Mouse (Mus musculus) adrenal gland, postnatal 10 days (tissue): ENCODE data around the gene Lrrc17. TPM values are rescaled to one million over a fixed set of nuclear protein-coding genes. Genes with fewer than 3 reads are reported as not detected.
"Not testable (repeated sequence)": the region's sequence is repeated elsewhere in the genome, so short reads cannot be mapped to it uniquely, and the experiment has no call there.

Experiments used
- DNase-seq: peaks from one replicate; pipeline ENCODE4 v3.0.0; 2021; ENCODE audit warnings: mixed read lengths
- total RNA-seq, 2 experiments: library from RNA; stranded (reverse); gene quantifications; 2 replicates each; pipeline ENCODE4 v1.2.3; 2021

Lrrc17 gene
- total RNA-seq, 2 experiments from 2014 or later = 11.0 to 12.0 TPM

- no peak for DNase-seq
Measured at GRCm38 (mm10) chr5:21542226-21542625, 1.1 kb upstream of the Lrrc17 start.

GRCm38 (mm10) chr5:21544821-21545220 lies 1.5 kb downstream of the Lrrc17 start:
- DNase-seq = peak; percentile 9

- DNase-seq = no peak
Measured at GRCm38 (mm10) chr5:21545227-21545626, 1.9 kb downstream of the Lrrc17 start.

- peak; percentile 47 for DNase-seq
Measured at GRCm38 (mm10) chr5:21545786-21546185, 2.4 kb downstream of the Lrrc17 start.

- DNase-seq = no peak
Measured at GRCm38 (mm10) chr5:21547005-21547404, 3.6 kb downstream of the Lrrc17 start.

- DNase-seq = no peak
Measured at GRCm38 (mm10) chr5:21553685-21554084, 10.3 kb downstream of the Lrrc17 start.

- DNase-seq = no peak
Measured at GRCm38 (mm10) chr5:21554732-21555131, 11.4 kb downstream of the Lrrc17 start.

GRCm38 (mm10) chr5:21556502-21556901 lies 13.1 kb downstream of the Lrrc17 start:
- no peak for DNase-seq

GRCm38 (mm10) chr5:21563936-21564335 lies 20.6 kb downstream of the Lrrc17 start:
- DNase-seq = no peak

- no peak for DNase-seq
Measured at GRCm38 (mm10) chr5:21565392-21566065, 22.2 kb downstream of the Lrrc17 start.

GRCm38 (mm10) chr5:21567784-21568183 lies 24.4 kb downstream of the Lrrc17 start:
- no peak for DNase-seq

GRCm38 (mm10) chr5:21572764-21573416 lies 29.5 kb downstream of the Lrrc17 start:
- DNase-seq = no peak

GRCm38 (mm10) chr5:21574386-21575209 lies 31.2 kb downstream of the Lrrc17 start:
- DNase-seq = no peak

GRCm38 (mm10) chr5:21575210-21575550 lies 31.8 kb downstream of the Lrrc17 start:
- DNase-seq = no peak

GRCm38 (mm10) chr5:21578136-21578535 lies 34.8 kb downstream of the Lrrc17 start:
- no peak for DNase-seq

- peak; percentile 69 for DNase-seq
Measured at GRCm38 (mm10) chr5:21586763-21587162, 43.4 kb downstream of the Lrrc17 start.

GRCm38 (mm10) chr5:21587683-21588082 lies 44.3 kb downstream of the Lrrc17 start:
- DNase-seq = no peak

GRCm38 (mm10) chr5:21588220-21588619 lies 44.9 kb downstream of the Lrrc17 start:
- no peak for DNase-seq

- DNase-seq = no peak
Measured at GRCm38 (mm10) chr5:21592106-21592505, 48.7 kb downstream of the Lrrc17 start.

- DNase-seq = no peak
Measured at GRCm38 (mm10) chr5:21593201-21593709, 49.9 kb downstream of the Lrrc17 start.

- not testable (repeated sequence) for DNase-seq
Measured at GRCm38 (mm10) chr5:21599536-21599935, 56.2 kb downstream of the Lrrc17 start.

- DNase-seq = no peak
Measured at GRCm38 (mm10) chr5:21599961-21600360, 56.6 kb downstream of the Lrrc17 start.

- DNase-seq = peak; percentile 24
Measured at GRCm38 (mm10) chr5:21605936-21606335, 62.6 kb downstream of the Lrrc17 start.
